Mouse (Mus musculus): ENCODE results near the gene Lgals12. TPM values are rescaled to one million over a fixed set of nuclear protein-coding genes. Genes with fewer than 3 reads are reported as not detected.
A peak's percentile ranks its signal among the peaks of the same experiment; 100 is the strongest.

The Lgals12 gene
- polyA plus RNA-seq, 1 experiment from 2014 or later: 0.20 TPM

DNA sequence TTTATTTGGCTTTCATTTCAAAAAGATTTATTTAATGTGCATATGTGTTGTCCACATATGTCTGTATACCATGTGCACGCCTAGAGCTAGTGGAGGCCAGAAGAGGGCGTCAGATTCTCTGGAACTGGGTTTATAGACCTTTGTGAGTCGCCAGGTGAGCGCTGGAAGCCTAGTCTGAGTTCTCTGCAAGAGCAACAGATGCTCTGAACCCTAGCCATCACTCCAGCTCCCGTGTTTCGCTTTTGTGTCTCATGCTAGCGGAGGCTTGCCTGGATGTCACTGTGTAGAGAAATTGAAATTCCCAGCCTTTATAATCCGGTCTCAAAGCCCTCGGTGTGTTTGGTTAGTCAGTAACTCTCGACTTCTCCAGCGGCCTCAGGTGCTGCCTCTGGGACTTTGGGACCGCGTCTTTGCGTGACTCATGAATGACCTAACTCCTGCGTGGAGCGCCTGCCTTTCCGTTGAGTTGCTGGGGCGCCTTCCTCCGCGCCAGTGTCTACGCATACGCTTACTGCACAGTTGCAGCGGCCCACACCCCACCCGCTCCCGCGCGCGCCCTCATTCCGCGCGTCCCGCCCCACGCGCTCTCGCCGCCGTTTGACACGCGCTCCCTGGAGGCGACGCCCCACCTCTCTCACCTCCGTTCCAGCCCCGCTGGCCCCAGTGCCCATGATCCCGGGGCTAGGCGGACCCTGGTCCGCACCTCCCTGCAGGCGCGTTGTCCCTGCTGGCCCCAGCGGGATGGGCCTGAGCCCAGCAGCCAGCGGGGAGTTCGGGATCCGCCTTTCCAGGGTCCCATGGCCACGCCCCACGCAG is 5.2 kb upstream of the Lgals12 start, which contains the start of gene Hrasls5:
TSS of gene Hrasls5 (plus strand) at position 600 of the 816 bp plus-strand sequence.
- no peaks in the 10 kb centered on the region for H3K9me3 ChIP-seq (replicated peaks; ENCODE audit: control insufficient read depth, low read length)
- H3K36me3 ChIP-seq (ENCODE audit: control insufficient read depth, insufficient read depth, low read length): no peaks in the 10 kb centered on the region
- ATAC-seq (peak; percentile 62), DNase-seq (ENCODE audit: low spot score) (peak; percentile 60)
- H3K27me3 ChIP-seq (replicated peaks; ENCODE audit: control insufficient read depth, insufficient read depth, low read length): 0 out of 2 replicates have a peak, but pooled peaks cover 9% of the 10 kb centered on the region
- peak within 1 kb of the TSS; percentile 43 for H3K4me3 ChIP-seq (ENCODE audit: low read depth, low read length)
- H3K9ac ChIP-seq (ENCODE audit: low read length): peak within 1 kb of the TSS; percentile 63
- 3% methylated on average over 53 of the region's 54 CpGs for WGBS
- peak within 1 kb of the TSS; percentile 83 for H3K4me2 ChIP-seq (ENCODE audit: low read length)
- H3K27ac ChIP-seq (ENCODE audit: low read depth, low read length): no peak within 1 kb of the TSS
- H3K4me1 ChIP-seq (ENCODE audit: control insufficient read depth, insufficient read depth, low read length): peaks cover 8% of the 10 kb centered on the region

DNA sequence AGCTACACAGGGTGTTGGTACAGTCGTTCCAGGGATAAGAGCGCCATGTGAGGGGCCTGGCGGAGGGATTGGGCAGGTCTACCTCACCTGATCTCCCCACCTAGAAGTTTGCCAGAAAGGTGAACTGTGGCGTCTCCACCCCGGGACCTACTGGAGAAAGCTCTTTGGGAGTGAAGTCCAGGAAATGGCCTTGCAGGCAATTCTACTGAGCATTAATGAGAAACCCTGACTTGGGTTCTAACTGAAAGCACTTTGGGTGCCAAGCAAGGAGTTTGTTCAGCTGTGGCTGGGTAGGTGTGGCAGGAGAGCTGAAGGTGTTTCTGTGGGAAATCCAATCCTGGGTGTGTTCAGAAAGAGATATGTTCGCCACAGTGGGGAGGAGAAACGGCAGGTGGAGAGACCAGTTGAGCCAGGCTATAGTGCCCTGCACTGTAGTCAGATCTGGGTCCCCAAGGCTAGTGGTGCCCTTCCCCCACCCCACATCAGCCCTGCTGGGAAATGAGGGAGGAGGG is 753 bp upstream of the Lgals12 start:
- DNase-seq (ENCODE audit: low spot score) (no peak), ATAC-seq (no peak)
- peaks cover 21% of the 10 kb centered on the region for H3K4me1 ChIP-seq (ENCODE audit: control insufficient read depth, insufficient read depth, low read length)
- no peaks in the 10 kb centered on the region for H3K36me3 ChIP-seq (ENCODE audit: control insufficient read depth, insufficient read depth, low read length)
- H3K9ac ChIP-seq (ENCODE audit: low read length): no peak overlapping the region
- WGBS: 83% methylated on average over 7 of the region's 7 CpGs
- no peak overlapping the region for H3K4me2 ChIP-seq (ENCODE audit: low read length)
- no peak overlapping the region for H3K4me3 ChIP-seq (ENCODE audit: low read depth, low read length)
- peak overlapping the region; percentile 88 for H3K27ac ChIP-seq (ENCODE audit: low read depth, low read length)
- 0 out of 2 replicates have a peak, but pooled peaks cover 9% of the 10 kb centered on the region for H3K27me3 ChIP-seq (replicated peaks; ENCODE audit: control insufficient read depth, insufficient read depth, low read length)
- H3K9me3 ChIP-seq (replicated peaks; ENCODE audit: control insufficient read depth, low read length): no peaks in the 10 kb centered on the region

DNA sequence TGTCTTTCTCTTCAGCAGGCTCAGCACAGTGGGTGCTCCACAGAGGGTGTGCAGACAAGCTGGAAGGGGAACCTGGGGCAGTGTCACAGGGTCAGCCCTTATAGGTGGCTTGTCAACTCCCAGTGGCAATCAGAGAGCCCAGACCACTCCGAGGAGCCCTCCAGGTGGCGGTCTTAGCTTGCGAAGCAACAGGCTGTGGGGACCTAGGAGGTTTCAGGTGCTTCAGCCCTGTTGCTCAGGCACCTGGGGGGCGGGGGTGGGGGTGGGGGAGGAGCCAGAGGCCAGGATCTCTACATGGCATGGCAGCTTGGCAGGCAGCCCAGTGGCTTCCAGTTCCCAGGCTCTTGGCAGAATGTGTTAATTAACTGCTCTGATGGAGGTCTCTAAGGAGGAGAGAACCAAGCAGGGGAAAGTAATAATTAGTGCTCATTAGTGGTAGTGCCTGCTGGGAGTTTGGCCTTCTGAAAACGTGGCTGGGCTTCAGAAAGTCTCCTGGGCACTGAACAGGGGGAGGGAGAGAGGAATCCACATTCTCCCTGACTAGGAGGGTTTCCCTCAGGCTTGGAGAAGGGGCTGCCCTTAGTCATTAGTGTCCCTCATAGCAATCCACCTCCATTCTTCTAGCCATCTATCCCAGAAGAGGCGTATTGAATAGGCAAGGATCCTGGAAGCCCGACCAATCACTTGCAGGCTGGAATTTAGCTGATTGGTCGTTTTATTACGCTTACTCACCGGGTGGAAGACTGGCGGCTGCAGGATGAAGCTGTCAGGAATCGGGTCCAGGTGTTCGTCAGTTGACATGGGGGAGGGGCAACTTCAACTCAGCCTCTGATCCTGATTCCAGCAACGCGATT is 836 bp downstream of the Lgals12 start:
- peak overlapping the region; percentile 62 for H3K4me2 ChIP-seq (ENCODE audit: low read length)

DNA sequence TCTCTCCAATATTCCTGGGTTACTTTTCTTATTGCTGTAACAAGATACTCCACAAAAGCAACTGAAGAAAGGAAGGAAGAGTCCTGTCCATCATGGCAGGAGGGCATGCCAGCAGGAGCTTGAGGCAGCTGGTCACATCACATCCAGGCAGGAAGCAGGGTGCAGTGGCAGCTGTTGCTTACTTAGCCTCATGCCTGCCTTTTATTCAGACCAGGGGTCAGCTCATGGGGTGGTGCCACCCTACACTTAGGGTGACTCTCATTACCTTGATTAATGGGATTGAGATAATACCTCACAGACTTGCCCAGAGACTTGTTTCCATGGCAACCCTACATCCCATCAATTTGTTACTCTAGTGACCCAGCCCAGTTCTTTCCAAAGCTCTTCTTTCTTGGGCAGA is 2.0 kb downstream of the Lgals12 start:
- Histone ChIP-seq H3K4me3 (ENCODE audit: low read depth, low read length) (no peak overlapping the region), H3K27ac (ENCODE audit: low read depth, low read length) (peak overlapping the region; percentile 49; the same call in 1 of the 2 replicates), H3K4me2 (ENCODE audit: low read length) (no peak overlapping the region), H3K9ac (ENCODE audit: low read length) (no peak overlapping the region), H3K4me1 (ENCODE audit: control insufficient read depth, insufficient read depth, low read length) (peaks cover 21% of the 10 kb centered on the region), H3K9me3 (replicated peaks; ENCODE audit: control insufficient read depth, low read length) (no peaks in the 10 kb centered on the region), H3K36me3 (ENCODE audit: control insufficient read depth, insufficient read depth, low read length) (no peaks in the 10 kb centered on the region), H3K27me3 (replicated peaks; ENCODE audit: control insufficient read depth, insufficient read depth, low read length) (no peaks in the 10 kb centered on the region)
- ATAC-seq: no peak
- peak; percentile 22 for DNase-seq (ENCODE audit: low spot score)

More for the DNA sequence above, 836 bp downstream of the Lgals12 start:
- 0% methylated on average over 15 of the region's 15 CpGs for WGBS
- Histone ChIP-seq H3K9me3 (replicated peaks; ENCODE audit: control insufficient read depth, low read length) (no peaks in the 10 kb centered on the region), H3K4me1 (ENCODE audit: control insufficient read depth, insufficient read depth, low read length) (peaks cover 21% of the 10 kb centered on the region), H3K4me3 (ENCODE audit: low read depth, low read length) (peak overlapping the region; percentile 23), H3K27me3 (replicated peaks; ENCODE audit: control insufficient read depth, insufficient read depth, low read length) (no peaks in the 10 kb centered on the region), H3K36me3 (ENCODE audit: control insufficient read depth, insufficient read depth, low read length) (no peaks in the 10 kb centered on the region), H3K27ac (ENCODE audit: low read depth, low read length) (peak overlapping the region; percentile 88), H3K9ac (ENCODE audit: low read length) (peak overlapping the region; percentile 35; the same call in 1 of the 2 replicates)
- DNase-seq (ENCODE audit: low spot score): peak; percentile 97
- peak; percentile 93 for ATAC-seq

DNA sequence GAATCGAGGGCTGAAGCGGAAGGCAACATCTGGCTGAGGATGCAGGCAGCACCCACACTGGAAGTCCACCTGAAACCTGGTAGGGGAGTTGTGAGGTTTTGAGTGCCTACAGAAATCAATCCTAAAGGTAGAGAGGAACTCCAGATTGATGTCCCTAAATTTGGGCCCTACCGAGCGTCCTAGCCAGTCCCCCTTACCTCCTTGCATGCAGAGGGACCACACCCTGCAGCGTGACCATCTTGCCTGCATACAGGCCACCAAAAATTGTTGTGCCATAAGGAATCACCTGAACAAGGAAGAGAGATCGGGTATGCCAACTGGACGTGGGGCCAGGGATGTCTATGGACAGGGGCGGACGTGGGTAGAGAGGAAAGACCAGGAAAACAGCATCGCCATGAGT is 2.9 kb downstream of the Lgals12 start:
- Histone ChIP-seq H3K9me3 (replicated peaks; ENCODE audit: control insufficient read depth, low read length) (no peaks in the 10 kb centered on the region), H3K4me1 (ENCODE audit: control insufficient read depth, insufficient read depth, low read length) (peaks cover 21% of the 10 kb centered on the region), H3K4me2 (ENCODE audit: low read length) (no peak overlapping the region), H3K27ac (ENCODE audit: low read depth, low read length) (no peak overlapping the region), H3K4me3 (ENCODE audit: low read depth, low read length) (no peak overlapping the region), H3K27me3 (replicated peaks; ENCODE audit: control insufficient read depth, insufficient read depth, low read length) (no peaks in the 10 kb centered on the region), H3K36me3 (ENCODE audit: control insufficient read depth, insufficient read depth, low read length) (no peaks in the 10 kb centered on the region), H3K9ac (ENCODE audit: low read length) (no peak overlapping the region)
- 95% methylated on average over 10 of the region's 10 CpGs for WGBS
- no peak for DNase-seq (ENCODE audit: low spot score)
- ATAC-seq: no peak

DNA sequence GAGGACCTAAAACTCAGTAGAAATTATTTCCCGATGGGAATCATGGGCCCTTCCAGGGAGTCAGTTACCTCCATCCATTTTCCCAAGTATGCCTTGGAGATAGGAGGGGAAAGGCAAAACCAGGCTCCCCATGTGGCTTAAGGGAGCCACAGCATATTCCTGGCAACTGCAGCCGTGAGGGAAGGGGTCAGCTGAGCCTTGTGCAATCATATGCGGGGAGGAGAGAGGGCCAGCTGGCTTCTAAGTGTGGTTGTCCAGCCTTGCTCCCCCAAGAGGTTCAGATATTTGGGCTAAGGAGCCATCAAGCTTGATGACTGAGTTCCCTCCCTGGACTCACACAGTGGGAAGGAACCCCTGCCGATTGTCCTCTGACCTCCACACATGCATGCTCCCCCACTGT is 5.4 kb downstream of the Lgals12 start:
- DNase-seq (ENCODE audit: low spot score) (no peak), ATAC-seq (no peak)
- peaks cover 8% of the 10 kb centered on the region for H3K4me1 ChIP-seq (ENCODE audit: control insufficient read depth, insufficient read depth, low read length)
- no peaks in the 10 kb centered on the region for H3K36me3 ChIP-seq (ENCODE audit: control insufficient read depth, insufficient read depth, low read length)
- H3K27ac ChIP-seq (ENCODE audit: low read depth, low read length): no peak overlapping the region
- H3K27me3 ChIP-seq (replicated peaks; ENCODE audit: control insufficient read depth, insufficient read depth, low read length): no peaks in the 10 kb centered on the region
- 92% methylated on average over 4 of the region's 4 CpGs for WGBS
- no peaks in the 10 kb centered on the region for H3K9me3 ChIP-seq (replicated peaks; ENCODE audit: control insufficient read depth, low read length)
- H3K4me3 ChIP-seq (ENCODE audit: low read depth, low read length): no peak overlapping the region
- no peak overlapping the region for H3K9ac ChIP-seq (ENCODE audit: low read length)
- no peak overlapping the region for H3K4me2 ChIP-seq (ENCODE audit: low read length)

DNA sequence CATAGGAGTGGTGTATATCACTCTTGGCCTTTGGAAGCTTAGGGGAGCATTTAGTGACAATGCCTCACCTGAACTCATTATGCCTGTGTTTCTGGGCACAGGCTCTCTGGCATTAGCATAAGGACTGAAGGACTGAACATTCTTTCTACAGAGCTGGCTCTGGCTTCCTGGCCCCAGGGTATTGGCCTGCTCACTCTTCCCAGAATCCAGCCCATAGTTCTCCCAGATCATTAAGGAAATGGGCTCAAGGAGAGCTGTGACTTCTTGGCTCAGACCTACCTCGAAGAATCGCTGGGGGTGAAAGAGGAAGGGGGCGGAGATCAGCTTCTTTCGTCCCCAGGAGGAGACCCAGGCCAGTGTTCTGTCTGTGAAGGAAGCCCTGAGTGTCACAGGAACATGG is 8.5 kb downstream of the Lgals12 start:
- 75% methylated on average over 4 of the region's 4 CpGs for WGBS
- H3K27me3 ChIP-seq (replicated peaks; ENCODE audit: control insufficient read depth, insufficient read depth, low read length): no peaks in the 10 kb centered on the region
- ATAC-seq (no peak), DNase-seq (ENCODE audit: low spot score) (no peak)
- no peak overlapping the region for H3K9ac ChIP-seq (ENCODE audit: low read length)
- H3K4me1 ChIP-seq (ENCODE audit: control insufficient read depth, insufficient read depth, low read length): no peaks in the 10 kb centered on the region
- H3K4me3 ChIP-seq (ENCODE audit: low read depth, low read length): no peak overlapping the region
- no peaks in the 10 kb centered on the region for H3K36me3 ChIP-seq (ENCODE audit: control insufficient read depth, insufficient read depth, low read length)
- no peak overlapping the region for H3K4me2 ChIP-seq (ENCODE audit: low read length)
- H3K9me3 ChIP-seq (replicated peaks; ENCODE audit: control insufficient read depth, low read length): no peaks in the 10 kb centered on the region
- no peak overlapping the region for H3K27ac ChIP-seq (ENCODE audit: low read depth, low read length)

DNA sequence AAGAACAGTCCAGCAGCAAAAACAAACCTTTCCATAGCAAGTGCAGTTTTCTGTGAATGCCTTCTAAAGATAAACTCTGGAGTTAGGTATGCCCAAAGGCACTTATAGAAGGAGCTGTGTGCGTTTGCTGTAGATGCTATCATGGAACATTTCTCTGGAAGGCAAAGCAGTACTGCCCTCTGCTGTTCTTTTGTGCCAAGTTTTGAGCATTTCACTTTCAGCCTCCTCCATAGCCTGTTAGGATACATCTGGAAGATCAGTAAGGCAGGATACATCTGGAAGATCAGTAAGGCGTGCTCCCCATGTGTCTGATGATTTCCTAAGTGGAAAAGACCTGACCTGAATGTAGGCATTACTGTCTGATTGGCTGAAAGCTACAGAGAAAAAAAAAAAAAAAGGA is 11.5 kb downstream of the Lgals12 start:
- WGBS: 28% methylated on average over 2 of the region's 2 CpGs
- Histone ChIP-seq H3K4me1 (ENCODE audit: control insufficient read depth, insufficient read depth, low read length) (no peaks in the 10 kb centered on the region), H3K27ac (ENCODE audit: low read depth, low read length) (no peak overlapping the region), H3K4me2 (ENCODE audit: low read length) (no peak overlapping the region), H3K27me3 (replicated peaks; ENCODE audit: control insufficient read depth, insufficient read depth, low read length) (no peaks in the 10 kb centered on the region), H3K4me3 (ENCODE audit: low read depth, low read length) (no peak overlapping the region), H3K9me3 (replicated peaks; ENCODE audit: control insufficient read depth, low read length) (no peaks in the 10 kb centered on the region), H3K36me3 (ENCODE audit: control insufficient read depth, insufficient read depth, low read length) (no peaks in the 10 kb centered on the region), H3K9ac (ENCODE audit: low read length) (no peak overlapping the region)
- ATAC-seq (no peak), DNase-seq (ENCODE audit: low spot score) (peak; percentile 64)

Measured in forebrain, embryonic 14.5 days (tissue).